Mouse (Mus musculus) liver, embryonic 13.5 days (tissue): ENCODE measurements around the gene Btbd11. TPM values are rescaled to one million over a fixed set of nuclear protein-coding genes. Genes with fewer than 3 reads are reported as not detected.

Experiments
- polyA plus RNA-seq: library from polyadenylated mRNA; unstranded; fragments of >200 nt; fragmentation: Nextera tagmentation; extraction: Ambion mirVana; gene quantifications from 2 replicates; pipeline ENCODE4 v1.2.1, GENCODE M21; 2015

The Btbd11 gene
- polyA plus RNA-seq, 1 experiment from 2014 or later: 0.20 TPM

Other genes starting within 250 kb of the Btbd11 start
- 7.6 and 8.0 TPM in 2 replicates for gene Cry1, start 201.8 kb upstream of the Btbd11 start, polyA plus RNA-seq